Mouse (Mus musculus): ENCODE measurements at regions not wholly inside any gene's neighbourhood (a gene's known extent, or its start where the extent isn't known, plus 50 kb on each side); places are given as distances from the start of the nearest gene placed in this dataset.
"Not testable (repeated sequence)": the region's sequence is repeated elsewhere in the genome, so short reads cannot be mapped to it uniquely, and the experiment has no call there.

GRCm38 (mm10) chr16:49407956-49408795 lies 290.9 kb upstream of the Ift57 start:
- 42% methylated on average over 16 of the region's 16 CpGs for WGBS (ENCODE audit: insufficient replicate concordance)
- DNase-seq, result no peak
- no peak for TF ChIP-seq CTCF (IDR thresholded peaks at IDR 0.05; ENCODE audit: low read depth)
- no peak for TF ChIP-seq EP300 (IDR thresholded peaks at IDR 0.05; ENCODE audit: low read depth)

GRCm38 (mm10) chr16:49409235-49409634 lies 289.8 kb upstream of the Ift57 start:
- Histone ChIP-seq H3K27me3 (ENCODE audit: insufficient read depth, low read length) (no peaks in the 10 kb centered on the region), H3K4me3 (ENCODE audit: low read depth, low read length) (no peak overlapping the region), H3K4me1 (ENCODE audit: insufficient read depth) (no peaks in the 10 kb centered on the region), H3K27ac (ENCODE audit: low read depth) (no peak overlapping the region), H3K9me3 (ENCODE audit: low read length) (no peaks in the 10 kb centered on the region), H3K9ac (replicated peaks) (no peak overlapping the region), H3K36me3 (replicated peaks; ENCODE audit: insufficient read depth, low read length) (no peaks in the 10 kb centered on the region), H3K4me2 (ENCODE audit: low read depth, low read length) (no peak overlapping the region)
- 85% methylated on average over 4 of the region's 4 CpGs for WGBS (ENCODE audit: insufficient replicate concordance)
- DNase-seq (no peak), ATAC-seq (no peak)
- TF ChIP-seq EP300 (IDR thresholded peaks at IDR 0.05; ENCODE audit: low read depth), result no peak
- no peak for TF ChIP-seq CTCF (IDR thresholded peaks at IDR 0.05; ENCODE audit: low read depth)

More at GRCm38 (mm10) chr16:49407956-49408795, 290.9 kb upstream of the Ift57 start:
- Histone ChIP-seq H3K9me3 (ENCODE audit: low read length) (no peaks in the 10 kb centered on the region), H3K27ac (ENCODE audit: low read depth) (no peak overlapping the region), H3K27me3 (ENCODE audit: insufficient read depth, low read length) (no peaks in the 10 kb centered on the region), H3K4me1 (ENCODE audit: insufficient read depth) (no peaks in the 10 kb centered on the region), H3K36me3 (replicated peaks; ENCODE audit: insufficient read depth, low read length) (no peaks in the 10 kb centered on the region), H3K9ac (replicated peaks) (no peak overlapping the region), H3K4me3 (ENCODE audit: low read depth, low read length) (no peak overlapping the region), H3K4me2 (ENCODE audit: low read depth, low read length) (peak overlapping the region; percentile 18)
- ATAC-seq, result no peak

GRCm38 (mm10) chr16:49430296-49430695 lies 268.7 kb upstream of the Ift57 start:
- Histone ChIP-seq H3K36me3 (replicated peaks; ENCODE audit: insufficient read depth, low read length) (no peaks in the 10 kb centered on the region), H3K27me3 (ENCODE audit: insufficient read depth, low read length) (no peaks in the 10 kb centered on the region), H3K4me1 (ENCODE audit: insufficient read depth) (no peaks in the 10 kb centered on the region), H3K4me3 (ENCODE audit: low read depth, low read length) (no peak overlapping the region), H3K4me2 (ENCODE audit: low read depth, low read length) (no peak overlapping the region), H3K9me3 (ENCODE audit: low read length) (no peaks in the 10 kb centered on the region), H3K27ac (ENCODE audit: low read depth) (no peak overlapping the region), H3K9ac (replicated peaks) (no peak overlapping the region)
- DNase-seq, result no peak
- ATAC-seq, result no peak
- TF ChIP-seq CTCF (IDR thresholded peaks at IDR 0.05; ENCODE audit: low read depth) (no peak), EP300 (IDR thresholded peaks at IDR 0.05; ENCODE audit: low read depth) (no peak)
- WGBS (ENCODE audit: insufficient replicate concordance), result 71% methylated on average over 1 of the region's 1 CpGs

GRCm38 (mm10) chr16:49431902-49432301 lies 267.1 kb upstream of the Ift57 start:
- Histone ChIP-seq H3K4me1 (ENCODE audit: insufficient read depth) (no peaks in the 10 kb centered on the region), H3K9me3 (ENCODE audit: low read length) (no peaks in the 10 kb centered on the region), H3K27ac (ENCODE audit: low read depth) (no peak overlapping the region), H3K36me3 (replicated peaks; ENCODE audit: insufficient read depth, low read length) (no peaks in the 10 kb centered on the region), H3K27me3 (ENCODE audit: insufficient read depth, low read length) (no peaks in the 10 kb centered on the region), H3K4me3 (ENCODE audit: low read depth, low read length) (no peak overlapping the region), H3K9ac (replicated peaks) (no peak overlapping the region), H3K4me2 (ENCODE audit: low read depth, low read length) (no peak overlapping the region)
- no peak for TF ChIP-seq EP300 (IDR thresholded peaks at IDR 0.05; ENCODE audit: low read depth)
- TF ChIP-seq CTCF (IDR thresholded peaks at IDR 0.05; ENCODE audit: low read depth), result no peak
- DNase-seq, result no peak
- ATAC-seq, result no peak
- 27% methylated on average over 2 of the region's 2 CpGs for WGBS (ENCODE audit: insufficient replicate concordance)

GRCm38 (mm10) chr16:49441225-49441624 lies 257.8 kb upstream of the Ift57 start:
- no peak overlapping the region for H3K4me3 ChIP-seq (ENCODE audit: low read depth, low read length)
- ATAC-seq (no peak), DNase-seq (peak; percentile 14)
- no peak overlapping the region for H3K27ac ChIP-seq (ENCODE audit: low read depth)
- H3K4me1 ChIP-seq (ENCODE audit: insufficient read depth), result no peaks in the 10 kb centered on the region
- H3K36me3 ChIP-seq (replicated peaks; ENCODE audit: insufficient read depth, low read length), result no peaks in the 10 kb centered on the region
- no peaks in the 10 kb centered on the region for H3K9me3 ChIP-seq (ENCODE audit: low read length)
- TF ChIP-seq EP300 (IDR thresholded peaks at IDR 0.05; ENCODE audit: low read depth), result no peak
- peak; percentile 37 for TF ChIP-seq CTCF (IDR thresholded peaks at IDR 0.05; ENCODE audit: low read depth)
- no peak overlapping the region for H3K9ac ChIP-seq (replicated peaks)
- WGBS (ENCODE audit: insufficient replicate concordance), result 67% methylated on average over 1 of the region's 1 CpGs
- no peak overlapping the region for H3K4me2 ChIP-seq (ENCODE audit: low read depth, low read length)
- H3K27me3 ChIP-seq (ENCODE audit: insufficient read depth, low read length), result no peaks in the 10 kb centered on the region

- not testable (repeated sequence) for H3K4me1 ChIP-seq (ENCODE audit: insufficient read depth); H3K4me3 ChIP-seq (ENCODE audit: low read depth, low read length); H3K9me3 ChIP-seq (ENCODE audit: low read length); H3K27ac ChIP-seq (ENCODE audit: low read depth); ATAC-seq; H3K27me3 ChIP-seq (ENCODE audit: insufficient read depth, low read length); H3K9ac ChIP-seq (replicated peaks); DNase-seq; H3K4me2 ChIP-seq (ENCODE audit: low read depth, low read length); H3K36me3 ChIP-seq (replicated peaks; ENCODE audit: insufficient read depth, low read length)
- WGBS (ENCODE audit: insufficient replicate concordance), result 91% methylated on average over 3 of the region's 9 CpGs
Observed at GRCm38 (mm10) chr16:49447356-49447755, 251.7 kb upstream of the Ift57 start.

All from liver, postnatal 0 days (tissue).